Mouse (Mus musculus): ENCODE results near the gene Pibf1. TPM values are rescaled to one million over a fixed set of nuclear protein-coding genes. Genes with fewer than 3 reads are reported as not detected.

Pibf1 gene
- polyA plus RNA-seq, 1 experiment from 2014 or later: 19.1 TPM

GRCm38 (mm10) chr14:99117576-99117975, 18.4 kb downstream of the Pibf1 start:
- Histone ChIP-seq H3K4me1 (no peaks in the 10 kb centered on the region), H3K36me3 (peaks cover 32% of the 10 kb centered on the region), H3K27ac (no peak overlapping the region), H3K9me3 (no peaks in the 10 kb centered on the region), H3K4me3 (no peak overlapping the region), H3K4me2 (replicated peaks) (no peak overlapping the region), H3K9ac (no peak overlapping the region), H3K27me3 (replicated peaks) (no peaks in the 10 kb centered on the region)
- WGBS: 84% methylated on average over 4 of the region's 4 CpGs
- no peak for ATAC-seq (ENCODE audit: low FRiP score, low read depth)

GRCm38 (mm10) chr14:99121584-99122339, 22.5 kb downstream of the Pibf1 start:
- no peaks in the 10 kb centered on the region for H3K4me1 ChIP-seq
- peaks cover 8% of the 10 kb centered on the region for H3K36me3 ChIP-seq
- H3K4me3 ChIP-seq: no peak overlapping the region
- no peak overlapping the region for H3K4me2 ChIP-seq (replicated peaks)
- no peak for ATAC-seq (ENCODE audit: low FRiP score, low read depth)
- H3K27ac ChIP-seq: no peak overlapping the region
- no peaks in the 10 kb centered on the region for H3K9me3 ChIP-seq
- no peaks in the 10 kb centered on the region for H3K27me3 ChIP-seq (replicated peaks)
- no peak overlapping the region for H3K9ac ChIP-seq
- 89% methylated on average over 11 of the region's 11 CpGs for WGBS

- Histone ChIP-seq H3K9ac (no peak overlapping the region), H3K27me3 (replicated peaks) (no peaks in the 10 kb centered on the region), H3K4me1 (no peaks in the 10 kb centered on the region), H3K4me3 (no peak overlapping the region), H3K27ac (no peak overlapping the region), H3K4me2 (replicated peaks) (no peak overlapping the region), H3K36me3 (peaks cover 3% of the 10 kb centered on the region; the same call in 1 of the 2 replicates), H3K9me3 (no peaks in the 10 kb centered on the region)
- no peak for ATAC-seq (ENCODE audit: low FRiP score, low read depth)
- 92% methylated on average over 4 of the region's 4 CpGs for WGBS
Observed at GRCm38 (mm10) chr14:99124076-99124475, 24.9 kb downstream of the Pibf1 start.

- Histone ChIP-seq H3K9me3 (no peaks in the 10 kb centered on the region), H3K27me3 (replicated peaks) (no peaks in the 10 kb centered on the region), H3K27ac (no peak overlapping the region), H3K4me3 (no peak overlapping the region), H3K4me2 (replicated peaks) (no peak overlapping the region), H3K9ac (no peak overlapping the region), H3K4me1 (no peaks in the 10 kb centered on the region), H3K36me3 (peaks cover 8% of the 10 kb centered on the region; the same call in 1 of the 2 replicates)
- WGBS: 93% methylated on average over 4 of the region's 4 CpGs
- ATAC-seq (ENCODE audit: low FRiP score, low read depth): no peak
Observed at GRCm38 (mm10) chr14:99126713-99127112, 27.5 kb downstream of the Pibf1 start.

GRCm38 (mm10) chr14:99127509-99127908, 28.3 kb downstream of the Pibf1 start:
- peaks cover 5% of the 10 kb centered on the region; the same call in 1 of the 2 replicates for H3K36me3 ChIP-seq
- WGBS: 85% methylated on average over 1 of the region's 1 CpGs
- H3K4me1 ChIP-seq: no peaks in the 10 kb centered on the region
- H3K9ac ChIP-seq: no peak overlapping the region
- H3K4me2 ChIP-seq (replicated peaks): no peak overlapping the region
- ATAC-seq (ENCODE audit: low FRiP score, low read depth): no peak
- H3K27me3 ChIP-seq (replicated peaks): no peaks in the 10 kb centered on the region
- no peak overlapping the region for H3K27ac ChIP-seq
- H3K9me3 ChIP-seq: no peaks in the 10 kb centered on the region
- no peak overlapping the region for H3K4me3 ChIP-seq

GRCm38 (mm10) chr14:99129050-99129449, 29.8 kb downstream of the Pibf1 start:
- no peak for ATAC-seq (ENCODE audit: low FRiP score, low read depth)
- 92% methylated on average over 2 of the region's 2 CpGs for WGBS
- Histone ChIP-seq H3K4me2 (replicated peaks) (no peak overlapping the region), H3K4me3 (no peak overlapping the region), H3K36me3 (peaks cover 5% of the 10 kb centered on the region; the same call in 1 of the 2 replicates), H3K4me1 (no peaks in the 10 kb centered on the region), H3K9ac (no peak overlapping the region), H3K9me3 (no peaks in the 10 kb centered on the region), H3K27me3 (replicated peaks) (no peaks in the 10 kb centered on the region), H3K27ac (no peak overlapping the region)

GRCm38 (mm10) chr14:99134048-99134447, 34.8 kb downstream of the Pibf1 start:
- Histone ChIP-seq H3K27me3 (replicated peaks) (no peaks in the 10 kb centered on the region), H3K9ac (no peak overlapping the region), H3K27ac (no peak overlapping the region), H3K36me3 (peaks cover 22% of the 10 kb centered on the region; the same call in 1 of the 2 replicates), H3K4me2 (replicated peaks) (no peak overlapping the region), H3K9me3 (no peaks in the 10 kb centered on the region), H3K4me3 (no peak overlapping the region), H3K4me1 (no peaks in the 10 kb centered on the region)
- no peak for ATAC-seq (ENCODE audit: low FRiP score, low read depth)
- WGBS: 91% methylated on average over 2 of the region's 2 CpGs

- peaks cover 22% of the 10 kb centered on the region; the same call in 1 of the 2 replicates for H3K36me3 ChIP-seq
- no peak overlapping the region for H3K4me3 ChIP-seq
- H3K27ac ChIP-seq: no peak overlapping the region
- H3K4me2 ChIP-seq (replicated peaks): no peak overlapping the region
- H3K4me1 ChIP-seq: no peaks in the 10 kb centered on the region
- 92% methylated on average over 9 of the region's 9 CpGs for WGBS
- ATAC-seq (ENCODE audit: low FRiP score, low read depth): no peak
- H3K9ac ChIP-seq: no peak overlapping the region
- no peaks in the 10 kb centered on the region for H3K9me3 ChIP-seq
- no peaks in the 10 kb centered on the region for H3K27me3 ChIP-seq (replicated peaks)
Observed at GRCm38 (mm10) chr14:99135761-99136160, 36.5 kb downstream of the Pibf1 start.

- Histone ChIP-seq H3K9me3 (no peaks in the 10 kb centered on the region), H3K4me3 (no peak overlapping the region), H3K27me3 (replicated peaks) (no peaks in the 10 kb centered on the region), H3K4me1 (no peaks in the 10 kb centered on the region), H3K4me2 (replicated peaks) (no peak overlapping the region), H3K9ac (no peak overlapping the region), H3K27ac (no peak overlapping the region), H3K36me3 (peaks cover 17% of the 10 kb centered on the region; the same call in 1 of the 2 replicates)
- no peak for ATAC-seq (ENCODE audit: low FRiP score, low read depth)
- WGBS: 96% methylated on average over 16 of the region's 16 CpGs
Observed at GRCm38 (mm10) chr14:99136297-99136696, 37.1 kb downstream of the Pibf1 start.

- Histone ChIP-seq H3K9me3 (no peaks in the 10 kb centered on the region), H3K4me3 (no peak overlapping the region), H3K27me3 (replicated peaks) (no peaks in the 10 kb centered on the region), H3K4me1 (no peaks in the 10 kb centered on the region), H3K27ac (no peak overlapping the region), H3K36me3 (peaks cover 17% of the 10 kb centered on the region; the same call in 1 of the 2 replicates), H3K4me2 (replicated peaks) (no peak overlapping the region), H3K9ac (no peak overlapping the region)
- 94% methylated on average over 2 of the region's 2 CpGs for WGBS
- no peak for ATAC-seq (ENCODE audit: low FRiP score, low read depth)
Observed at GRCm38 (mm10) chr14:99140036-99140435, 40.8 kb downstream of the Pibf1 start.

GRCm38 (mm10) chr14:99141786-99142633, 42.8 kb downstream of the Pibf1 start:
- Histone ChIP-seq H3K4me1 (no peaks in the 10 kb centered on the region), H3K27ac (no peak overlapping the region), H3K4me3 (no peak overlapping the region), H3K4me2 (replicated peaks) (no peak overlapping the region), H3K36me3 (peaks cover 6% of the 10 kb centered on the region; the same call in 1 of the 2 replicates), H3K9ac (no peak overlapping the region), H3K27me3 (replicated peaks) (no peaks in the 10 kb centered on the region), H3K9me3 (no peaks in the 10 kb centered on the region)
- WGBS: 22% methylated on average over 15 of the region's 15 CpGs
- peak; percentile 94 for ATAC-seq (ENCODE audit: low FRiP score, low read depth)

- Histone ChIP-seq H3K9ac (no peak overlapping the region), H3K27me3 (replicated peaks) (no peaks in the 10 kb centered on the region)
Observed at GRCm38 (mm10) chr14:99146841-99147240, 47.6 kb downstream of the Pibf1 start.

More at GRCm38 (mm10) chr14:99146841-99147240, 47.6 kb downstream of the Pibf1 start:
- Histone ChIP-seq H3K36me3 (peaks cover 9% of the 10 kb centered on the region), H3K4me2 (replicated peaks) (no peak overlapping the region), H3K27ac (no peak overlapping the region), H3K9me3 (no peaks in the 10 kb centered on the region), H3K4me3 (no peak overlapping the region), H3K4me1 (no peaks in the 10 kb centered on the region)
- ATAC-seq (ENCODE audit: low FRiP score, low read depth): no peak
- WGBS: 65% methylated on average over 1 of the region's 1 CpGs
